Mouse (Mus musculus) lung, adult 2 months (tissue): ENCODE data around the gene Zbtb33.

Experiments
- CTCF ChIP-seq: fragments of 200-500 bp; IDR thresholded peaks from 2 replicates; pipeline ENCODE4 v1.5.1; 2011; ENCODE audit warnings: mild to moderate bottlenecking, low read length, control low read depth; ENCODE audit not compliant: insufficient read depth
- POLR2A ChIP-seq: fragments of 200-500 bp; IDR thresholded peaks from 2 replicates; pipeline ENCODE4 v1.6.1; 2011; ENCODE audit warnings: low read depth, mild to moderate bottlenecking, control low read depth, low read length, borderline replicate concordance; ENCODE audit errors: extremely low read depth

GRCm38 (mm10) chrX:38217676-38217991 is 28.0 kb downstream of the Zbtb33 start:
- TF ChIP-seq CTCF (no peak), POLR2A (no peak)
